Mouse (Mus musculus) heart, embryonic 11.5 days (tissue): ENCODE measurements around the gene C87499. TPM values are rescaled to one million over a fixed set of nuclear protein-coding genes. Genes with fewer than 3 reads are reported as not detected.

Source experiments
- ATAC-seq: fragments of 200-750 bp; cut with Nextera tagmentation; replicated peaks from 2 replicates; pipeline ENCODE4 v1.8.0; 2017; ENCODE audit warnings: moderate library complexity; ENCODE audit not compliant: insufficient number of reproducible peaks, low FRiP score, low TSS enrichment
- H3K27ac ChIP-seq: fragments of 300-500 bp; sonication (generic); 2 replicates; pipeline ENCODE4 v1.5.1; 2014; ENCODE audit warnings: mild to moderate bottlenecking, low read depth, low read length
- H3K27me3 ChIP-seq: fragments of 300-500 bp; sonication (generic); 2 replicates; pipeline ENCODE4 v1.6.1; 2014; ENCODE audit warnings: mild to moderate bottlenecking, low read length, mixed read lengths; ENCODE audit not compliant: control insufficient read depth, insufficient read depth
- H3K36me3 ChIP-seq: fragments of 300-500 bp; sonication (generic); 2 replicates; pipeline ENCODE4 v1.6.1; 2014; ENCODE audit warnings: mild to moderate bottlenecking, low read length, moderate library complexity, mixed read lengths; ENCODE audit not compliant: control insufficient read depth, insufficient read depth
- H3K4me1 ChIP-seq: fragments of 300-500 bp; sonication (generic); 2 replicates; pipeline ENCODE4 v1.6.1; 2014; ENCODE audit warnings: low read length; ENCODE audit not compliant: control insufficient read depth, insufficient read depth
- H3K4me2 ChIP-seq: fragments of 300-500 bp; sonication (generic); 2 replicates; pipeline ENCODE4 v1.6.1; 2014; ENCODE audit warnings: mild to moderate bottlenecking, moderate library complexity
- H3K4me3 ChIP-seq: fragments of 300-500 bp; sonication (generic); 2 replicates; pipeline ENCODE4 v1.5.1; 2014; ENCODE audit warnings: low read depth, low read length
- H3K9ac ChIP-seq: fragments of 300-500 bp; sonication (generic); 2 replicates; pipeline ENCODE4 v1.6.1; 2014; ENCODE audit warnings: mild to moderate bottlenecking, low read depth, low read length, moderate library complexity
- H3K9me3 ChIP-seq: fragments of 300-500 bp; sonication (generic); replicated peaks from 2 replicates; pipeline ENCODE4 v1.6.1; 2016; ENCODE audit warnings: low read length; ENCODE audit not compliant: control insufficient read depth
- WGBS: fragments of 180-500 bp; shearing (Covaris S2); extraction: QIAGEN DNeasy Blood & Tissue Kit; methylation state at CpG from one replicate; pipeline ENCODE4 v1.1.7; 2014; ENCODE audit not compliant: insufficient replicate concordance; 5-methylcytosine and 5-hydroxymethylcytosine counted together
- polyA plus RNA-seq: library from polyadenylated mRNA; unstranded; fragments of >200 nt; fragmentation: Nextera tagmentation; extraction: Ambion mirVana; gene quantifications from 2 replicates; pipeline ENCODE4 v1.2.1, GENCODE M21; 2014

C87499 gene
- not detected in 2 replicates for polyA plus RNA-seq

- Histone ChIP-seq H3K4me1 (no peaks in the 10 kb centered on the region), H3K27ac (no peak within 1 kb of the TSS), H3K9me3 (no peaks in the 10 kb centered on the region), H3K36me3 (no peaks in the 10 kb centered on the region), H3K27me3 (no peaks in the 10 kb centered on the region), H3K4me3 (no peak within 1 kb of the TSS), H3K9ac (no peak within 1 kb of the TSS), H3K4me2 (no peak within 1 kb of the TSS)
- 85% methylated on average over 4 of the region's 4 CpGs for WGBS
- ATAC-seq: no peak
Observed at GRCm38 (mm10) chr4:88634311-88634710, at the start of gene C87499. TSS of gene C87499 (minus strand) at chr4:88634411.

- Histone ChIP-seq H3K9me3 (no peaks in the 10 kb centered on the region), H3K27ac (no peak within 1 kb of the TSS), H3K9ac (no peak within 1 kb of the TSS), H3K4me1 (no peaks in the 10 kb centered on the region), H3K4me3 (no peak within 1 kb of the TSS), H3K27me3 (no peaks in the 10 kb centered on the region), H3K36me3 (no peaks in the 10 kb centered on the region), H3K4me2 (no peak within 1 kb of the TSS)
- no peak for ATAC-seq
- WGBS: 91% methylated on average over 1 of the region's 1 CpGs
Observed at GRCm38 (mm10) chr4:88683812-88684211, 49.6 kb upstream of the C87499 start, which contains the start of gene Ifna2. TSS of gene Ifna2 (minus strand) at chr4:88683912.

- Histone ChIP-seq H3K9ac (no peak overlapping the region), H3K36me3 (no peaks in the 10 kb centered on the region), H3K9me3 (no peaks in the 10 kb centered on the region), H3K27ac (no peak overlapping the region), H3K27me3 (no peaks in the 10 kb centered on the region), H3K4me3 (no peak overlapping the region), H3K4me2 (no peak overlapping the region), H3K4me1 (no peaks in the 10 kb centered on the region)
- WGBS: 63% methylated on average over 3 of the region's 3 CpGs
- no peak for ATAC-seq
Observed at GRCm38 (mm10) chr4:88681353-88681752, 47.1 kb upstream of the C87499 start.

GRCm38 (mm10) chr4:88680362-88680761 is 46.2 kb upstream of the C87499 start:
- Histone ChIP-seq H3K36me3 (no peaks in the 10 kb centered on the region), H3K9ac (no peak overlapping the region), H3K27ac (no peak overlapping the region), H3K27me3 (no peaks in the 10 kb centered on the region), H3K4me3 (no peak overlapping the region), H3K9me3 (no peaks in the 10 kb centered on the region), H3K4me2 (no peak overlapping the region), H3K4me1 (no peaks in the 10 kb centered on the region)
- 42% methylated on average over 8 of the region's 8 CpGs for WGBS
- ATAC-seq: no peak

- 68% methylated on average over 1 of the region's 1 CpGs for WGBS
- ATAC-seq: no peak
- H3K4me1 ChIP-seq: no peaks in the 10 kb centered on the region
- no peaks in the 10 kb centered on the region for H3K9me3 ChIP-seq
- H3K4me2 ChIP-seq: no peak within 1 kb of the TSS
- H3K4me3 ChIP-seq: no peak within 1 kb of the TSS
- no peak within 1 kb of the TSS for H3K9ac ChIP-seq
- H3K27me3 ChIP-seq: no peaks in the 10 kb centered on the region
- H3K36me3 ChIP-seq: no peaks in the 10 kb centered on the region
- no peak within 1 kb of the TSS for H3K27ac ChIP-seq
Observed at GRCm38 (mm10) chr4:88676824-88677223, 42.6 kb upstream of the C87499 start, which contains the start of gene Ifna16. TSS of gene Ifna16 (minus strand) at chr4:88676924.

GRCm38 (mm10) chr4:88655461-88655860 is 21.2 kb upstream of the C87499 start:
- Histone ChIP-seq H3K4me3 (no peak overlapping the region), H3K9ac (no peak overlapping the region), H3K27ac (no peak overlapping the region), H3K4me1 (no peaks in the 10 kb centered on the region), H3K4me2 (no peak overlapping the region), H3K27me3 (no peaks in the 10 kb centered on the region), H3K9me3 (no peaks in the 10 kb centered on the region), H3K36me3 (no peaks in the 10 kb centered on the region)
- 33% methylated on average over 1 of the region's 1 CpGs for WGBS
- no peak for ATAC-seq

- H3K36me3 ChIP-seq: no peaks in the 10 kb centered on the region
- H3K27ac ChIP-seq: no peak overlapping the region
- no peak for ATAC-seq
- H3K4me2 ChIP-seq: no peak overlapping the region
- H3K9ac ChIP-seq: no peak overlapping the region
- WGBS: 80% methylated on average over 3 of the region's 3 CpGs
- H3K4me1 ChIP-seq: no peaks in the 10 kb centered on the region
- no peaks in the 10 kb centered on the region for H3K9me3 ChIP-seq
- no peak overlapping the region for H3K4me3 ChIP-seq
- H3K27me3 ChIP-seq: no peaks in the 10 kb centered on the region
Observed at GRCm38 (mm10) chr4:88653644-88654043, 19.4 kb upstream of the C87499 start.

GRCm38 (mm10) chr4:88644359-88644758 is 10.1 kb upstream of the C87499 start, which contains the start of gene Ifna13:
TSS of gene Ifna13 (minus strand) at chr4:88644459.
- Histone ChIP-seq H3K4me2 (no peak within 1 kb of the TSS), H3K27ac (no peak within 1 kb of the TSS), H3K9ac (no peak within 1 kb of the TSS), H3K9me3 (no peaks in the 10 kb centered on the region), H3K27me3 (no peaks in the 10 kb centered on the region), H3K36me3 (no peaks in the 10 kb centered on the region), H3K4me1 (no peaks in the 10 kb centered on the region), H3K4me3 (no peak within 1 kb of the TSS)
- no peak for ATAC-seq
- WGBS: 53% methylated on average over 2 of the region's 2 CpGs

GRCm38 (mm10) chr4:88642526-88642925 is 8.3 kb upstream of the C87499 start:
- WGBS: 40% methylated on average over 2 of the region's 2 CpGs
- H3K4me1 ChIP-seq: no peaks in the 10 kb centered on the region
- no peak overlapping the region for H3K9ac ChIP-seq
- H3K27me3 ChIP-seq: no peaks in the 10 kb centered on the region
- no peaks in the 10 kb centered on the region for H3K9me3 ChIP-seq
- ATAC-seq: no peak
- H3K4me3 ChIP-seq: no peak overlapping the region
- H3K27ac ChIP-seq: no peak overlapping the region
- no peak overlapping the region for H3K4me2 ChIP-seq
- H3K36me3 ChIP-seq: no peaks in the 10 kb centered on the region
